Mouse (Mus musculus) stomach, postnatal 0 days (tissue): Measurements from ENCODE around the gene Zbed4.

ENCODE experiments used
- CTCF ChIP-seq: IDR thresholded peaks from 2 replicates; pipeline ENCODE4 v1.5.1; 2016; ENCODE audit warnings: antibody characterized with exemption, low read depth, mild to moderate bottlenecking, moderate library complexity
- EP300 ChIP-seq: optimal IDR thresholded peaks from 2 replicates; pipeline ENCODE3; 2016; ENCODE audit warnings: antibody characterized with exemption

DNA sequence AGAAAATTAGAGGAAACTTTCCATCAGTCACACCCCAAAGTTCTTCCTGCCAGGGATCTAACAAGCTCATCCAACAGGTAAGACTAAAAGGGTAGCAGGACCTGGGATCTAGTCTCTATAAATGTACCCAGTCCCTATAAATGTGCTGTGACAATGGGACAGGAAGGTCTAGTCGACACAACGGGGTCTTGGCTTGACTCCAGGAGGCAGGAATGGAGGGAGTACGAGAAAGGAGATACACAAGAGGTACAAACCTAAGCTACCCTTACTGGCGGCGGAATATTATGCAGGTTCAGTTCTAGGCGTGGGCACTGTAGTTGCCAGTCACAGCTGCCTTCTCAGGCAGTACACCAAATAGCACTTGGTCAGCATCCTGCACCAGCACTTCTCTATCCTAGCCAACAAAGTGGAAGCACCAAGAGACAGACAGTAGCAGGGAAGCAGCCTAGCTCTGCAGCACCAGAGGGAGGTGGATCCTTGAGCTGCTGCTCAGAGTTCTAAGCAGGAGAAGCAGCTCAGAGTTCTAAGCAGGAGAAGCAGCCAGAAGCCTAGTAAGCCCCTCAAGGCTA lies 37.4 kb upstream of the Zbed4 start:
- no peak for TF ChIP-seq CTCF
- no peak for TF ChIP-seq EP300
